Mouse (Mus musculus): ENCODE measurements around the gene Slc25a18. TPM values are rescaled to one million over a fixed set of nuclear protein-coding genes. Genes with fewer than 3 reads are reported as not detected.

Gene Slc25a18
- total RNA-seq, 2 experiments from 2014 or later, result 0.23 to 0.33 TPM

Small RNA genes within 50 kb of the gene (microRNA-seq; reads per million reads assigned to microRNA genes)
- gene Gm25193, result 0 reads per million in 2 experiments

Other genes starting within 250 kb of the Slc25a18 start
- 10 to 100 TPM; 16.8 to 18.4 TPM for gene Hdhd5, start 242.3 kb upstream of the Slc25a18 start, total RNA-seq (2021)
- 10 to 100 TPM; 16.9 to 18.9 TPM for gene Cecr2, start 107.2 kb upstream of the Slc25a18 start, total RNA-seq (2021)
- 100 to 1,000 TPM; 133 to 145 TPM for gene Atp6v1e1, start 49.2 kb downstream of the Slc25a18 start, total RNA-seq (2021)
- 10 to 100 TPM; 45.6 to 50.8 TPM for gene Bcl2l13, start 62.6 kb downstream of the Slc25a18 start, total RNA-seq (2021)
- 1 to 10 TPM; 2.7 to 3.2 TPM for gene Bid, start 143.3 kb downstream of the Slc25a18 start, total RNA-seq (2021)

Data from gastrocnemius, postnatal 10 days (tissue).